Mouse (Mus musculus) c-Kit-negative CD71-positive TER-119-positive erythroid progenitor cells, embryonic 14.5 days (primary cell): ENCODE results near the gene Traf3ip3.

ENCODE experiments used
- DNase-seq: peaks from one replicate; pipeline ENCODE4 v3.0.0-alpha.2; 2013; ENCODE audit warnings: low read depth, low spot score

Traf3ip3 gene

GRCm38 (mm10) chr1:193160317-193161032 lies 41.0 kb downstream of the Traf3ip3 start:
- DNase-seq: no peak

GRCm38 (mm10) chr1:193159613-193160012 lies 41.9 kb downstream of the Traf3ip3 start:
- DNase-seq: no peak

GRCm38 (mm10) chr1:193159163-193159562 lies 42.3 kb downstream of the Traf3ip3 start:
- no peak for DNase-seq

- DNase-seq: no peak
Observed at GRCm38 (mm10) chr1:193157111-193157492, 44.4 kb downstream of the Traf3ip3 start.

- DNase-seq: no peak
Observed at GRCm38 (mm10) chr1:193156316-193157110, 45.0 kb downstream of the Traf3ip3 start.

DNA sequence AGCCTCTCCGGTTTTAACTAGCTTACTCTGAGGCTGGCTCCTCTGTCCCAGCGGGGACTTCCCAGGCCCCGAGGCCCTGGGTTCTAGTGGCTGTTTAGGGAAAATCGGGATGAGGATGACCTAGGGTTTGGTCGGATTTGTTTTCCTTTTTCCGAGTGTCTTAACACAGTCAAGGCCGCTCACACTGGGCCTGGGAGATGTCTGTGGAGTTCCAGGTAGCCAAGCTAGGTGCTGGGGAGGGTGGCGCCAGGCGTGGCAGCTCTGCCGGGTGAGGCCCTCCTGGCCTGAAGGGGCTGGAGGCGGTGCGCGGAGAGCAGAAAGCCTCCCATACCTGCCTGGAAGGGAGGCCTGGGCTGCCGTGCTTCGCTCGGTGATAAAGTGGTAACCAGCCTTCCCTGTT lies 47.9 kb downstream of the Traf3ip3 start:
- DNase-seq: no peak

GRCm38 (mm10) chr1:193152872-193153271 lies 48.6 kb downstream of the Traf3ip3 start, which contains the start of gene Irf6:
Gene Irf6, plus strand, starts transcription at chr1:193153111.
- no peak for DNase-seq

DNA sequence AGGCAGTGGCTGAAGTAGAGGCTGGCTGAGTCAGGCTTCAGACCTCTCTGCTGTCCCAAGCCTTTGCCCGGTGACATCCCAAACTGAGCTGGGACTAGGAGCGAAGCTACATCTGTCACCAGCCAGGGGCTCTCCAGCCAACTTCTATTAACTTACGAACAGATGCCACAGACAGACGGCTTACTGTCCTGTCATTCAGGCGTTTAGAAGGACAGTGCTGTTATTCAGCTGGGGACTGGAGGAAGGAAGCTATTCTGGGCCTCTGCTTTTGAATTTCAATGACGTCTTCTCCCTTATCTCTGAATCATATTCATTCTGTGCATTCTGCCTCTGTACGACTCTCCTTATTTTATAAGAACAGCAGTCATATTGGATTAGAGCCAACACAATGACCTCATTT lies 50.4 kb downstream of the Traf3ip3 start:
- no peak for DNase-seq

- no peak for DNase-seq
Observed at GRCm38 (mm10) chr1:193149231-193149630, 52.3 kb downstream of the Traf3ip3 start.

- DNase-seq: no peak
Observed at GRCm38 (mm10) chr1:193146416-193146815, 55.1 kb downstream of the Traf3ip3 start.

DNA sequence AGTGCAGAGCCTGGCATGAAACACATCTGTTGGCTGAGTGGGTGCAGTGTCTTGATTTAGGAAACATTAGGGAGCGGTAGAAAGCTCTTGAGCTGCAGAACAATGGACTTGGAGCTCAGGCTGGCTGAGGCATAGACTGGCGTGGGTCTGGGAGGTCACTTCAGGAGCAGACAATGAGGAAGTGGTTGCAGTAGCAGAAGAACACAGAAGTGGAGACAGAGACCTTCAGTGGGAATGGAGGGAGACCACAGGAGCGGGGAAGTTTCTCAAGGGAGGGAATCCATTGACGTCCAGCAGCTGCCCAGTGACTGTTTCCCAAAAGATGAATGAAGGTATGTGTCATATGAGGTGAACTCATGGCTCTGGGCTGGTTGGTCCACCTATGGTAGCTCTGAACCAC lies 56.4 kb downstream of the Traf3ip3 start:
- DNase-seq: no peak

- no peak for DNase-seq
Observed at GRCm38 (mm10) chr1:193144516-193144915, 57.0 kb downstream of the Traf3ip3 start.

- no peak for DNase-seq
Observed at GRCm38 (mm10) chr1:193142517-193143062, 58.9 kb downstream of the Traf3ip3 start.

DNA sequence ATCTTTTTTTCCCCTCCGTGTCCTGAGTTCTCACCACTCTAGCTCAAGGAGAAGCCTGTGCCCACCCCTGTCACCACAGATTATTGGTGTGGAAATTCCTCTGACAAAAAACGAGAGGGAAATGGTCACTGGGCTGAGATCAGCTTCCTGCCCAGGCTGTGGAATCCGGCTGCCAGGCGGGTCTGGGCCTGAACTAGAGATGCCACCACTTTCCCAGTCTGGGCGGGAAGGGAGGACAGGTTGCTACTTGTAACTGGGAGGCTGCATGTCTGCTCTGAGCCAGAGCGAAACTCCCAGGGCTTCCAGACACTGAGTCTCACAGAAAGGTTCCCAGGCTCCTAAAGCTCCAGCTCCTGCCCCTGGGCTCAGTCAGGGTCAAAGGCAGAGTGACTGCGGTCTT lies 60.4 kb downstream of the Traf3ip3 start:
- DNase-seq: no peak

DNA sequence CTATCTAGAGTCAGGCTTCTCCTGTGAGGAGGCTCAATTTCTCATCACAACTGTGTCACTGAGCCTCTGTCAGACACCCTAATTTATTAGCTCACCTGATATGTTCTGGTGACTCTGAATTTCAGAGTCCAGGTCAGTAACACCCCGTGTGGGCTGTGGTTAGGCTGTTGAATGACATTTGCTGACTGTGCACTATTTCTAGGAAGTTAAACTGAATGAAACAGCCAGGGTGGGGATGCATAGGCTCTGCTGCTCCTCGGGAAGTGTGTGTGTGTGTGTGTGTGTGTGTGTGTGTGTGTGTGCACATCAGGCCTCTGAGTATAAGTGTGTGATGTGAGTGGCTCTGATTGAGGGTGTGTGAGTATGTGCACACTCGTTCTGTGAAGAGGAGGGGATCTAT lies 62.8 kb downstream of the Traf3ip3 start:
- no peak for DNase-seq

GRCm38 (mm10) chr1:193138087-193138486 lies 63.4 kb downstream of the Traf3ip3 start:
- no peak for DNase-seq

DNA sequence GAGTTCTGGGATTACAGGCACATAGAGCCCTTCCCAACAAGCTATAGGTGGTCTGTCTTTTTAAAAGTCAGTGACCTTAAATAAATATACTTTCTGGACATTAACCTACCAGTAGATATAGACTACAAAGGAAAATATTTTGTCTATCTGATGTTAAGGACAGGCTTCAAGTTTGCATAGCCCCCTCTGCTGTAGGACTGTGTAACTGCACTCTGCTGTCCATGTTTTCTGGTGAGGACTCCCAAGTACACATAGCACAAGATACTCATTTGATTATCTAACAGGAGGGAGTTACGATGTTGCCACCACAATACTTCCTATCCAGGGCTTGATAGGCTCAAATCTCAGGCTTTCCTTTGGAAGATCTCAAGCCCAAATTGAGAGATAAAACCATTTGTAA lies 67.8 kb downstream of the Traf3ip3 start:
- no peak for DNase-seq

GRCm38 (mm10) chr1:193132385-193132784 lies 69.1 kb downstream of the Traf3ip3 start:
- no peak for DNase-seq

DNA sequence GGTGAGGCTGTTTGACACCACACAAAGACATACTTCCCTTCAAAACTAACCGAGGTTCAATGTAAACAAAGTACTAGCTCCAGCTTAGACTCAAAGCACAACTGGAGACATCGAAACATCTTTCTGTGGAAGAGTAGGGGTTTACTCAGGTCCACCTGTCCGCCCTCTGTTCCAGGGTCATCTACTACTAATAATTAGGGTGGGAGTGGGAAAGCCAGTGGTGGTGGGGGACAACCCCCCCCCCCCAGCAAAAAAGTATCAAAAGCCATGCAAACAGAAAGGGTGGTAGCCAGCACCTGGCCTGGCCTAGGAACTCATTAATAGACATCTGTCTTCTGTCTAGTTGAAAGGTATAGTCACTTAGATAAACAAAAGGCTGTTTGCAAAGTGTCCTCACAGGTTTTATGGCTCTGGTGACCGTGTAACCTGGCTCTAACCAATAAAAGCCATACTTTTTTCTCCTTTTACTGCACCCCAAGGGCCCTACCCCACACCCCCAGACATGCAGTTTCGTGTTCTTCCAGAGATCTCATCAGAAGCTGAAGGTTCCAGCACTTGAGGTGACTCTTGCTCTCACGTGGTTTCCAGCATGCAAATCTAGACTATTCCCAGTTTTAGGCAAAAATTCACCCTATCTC lies 70.1 kb downstream of the Traf3ip3 start:
- no peak for DNase-seq

GRCm38 (mm10) chr1:193130839-193131238 lies 70.7 kb downstream of the Traf3ip3 start:
- DNase-seq: no peak

DNA sequence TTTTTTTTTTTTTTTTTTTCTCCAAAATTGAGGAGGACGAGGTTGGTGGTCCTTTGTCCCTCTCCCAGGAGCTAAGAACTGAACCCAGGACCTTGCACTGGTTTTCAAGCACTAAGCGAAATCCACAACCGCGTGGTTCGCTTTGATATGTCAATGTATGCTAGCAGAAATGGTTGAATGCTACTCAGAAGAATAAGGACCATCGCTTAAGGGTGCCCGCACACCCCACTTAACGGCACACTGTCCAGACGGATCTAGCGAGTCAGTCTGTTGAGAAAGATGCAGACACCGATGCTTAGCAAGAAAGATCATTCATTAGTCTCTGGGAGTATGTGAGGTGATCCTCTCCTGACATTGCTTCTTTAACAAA lies 71.1 kb downstream of the Traf3ip3 start:
- no peak for DNase-seq

DNA sequence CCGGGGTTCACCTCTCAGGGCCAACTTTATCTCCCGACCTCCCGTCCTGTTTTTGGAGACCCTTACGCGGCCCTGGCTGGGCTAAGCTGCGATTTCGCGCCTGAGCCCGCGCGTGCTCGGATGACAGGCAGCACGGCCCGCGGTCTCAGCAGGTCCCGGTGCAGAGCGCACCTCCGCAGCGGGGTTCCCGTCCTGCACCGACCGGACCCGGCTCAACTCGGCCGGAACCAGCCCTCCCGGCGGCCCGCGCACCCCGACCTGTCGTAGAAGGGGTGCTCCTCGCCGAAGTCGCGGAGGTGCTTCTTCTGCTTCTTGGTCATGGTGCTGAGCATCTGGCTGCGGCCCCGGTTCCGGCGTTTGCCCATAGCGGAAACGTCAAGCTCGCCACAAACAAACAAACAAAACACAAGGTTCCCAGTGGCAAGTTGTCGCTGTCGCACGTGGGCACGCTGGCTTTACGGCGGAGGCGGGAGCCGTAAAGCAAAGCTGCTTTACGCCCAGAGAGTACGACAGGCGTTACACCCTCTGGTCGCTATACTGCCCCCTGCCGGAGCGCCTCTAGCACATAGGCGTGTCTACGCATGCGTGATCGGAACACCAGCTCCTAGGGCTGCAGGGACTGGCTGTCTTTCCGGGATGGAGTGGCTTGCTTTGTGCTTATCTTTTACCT lies 71.6 kb downstream of the Traf3ip3 start, which contains the start of gene Diexf:
Gene Diexf, minus strand, starts transcription at position 487 of the 670 bp plus-strand sequence.
- peak; percentile 98 for DNase-seq
